Mouse (Mus musculus) C2C12 (cell line): Measurements from ENCODE around the gene Lgmn.

Experiments
- CTCF ChIP-seq: IDR thresholded peaks from one replicate; pipeline ENCODE4 v1.5.1; 2011; ENCODE audit not compliant: control insufficient read depth, insufficient read depth, insufficient read length
- MAX ChIP-seq: IDR thresholded peaks from one replicate; pipeline ENCODE4 v1.6.1; 2011; ENCODE audit warnings: mild to moderate bottlenecking, control low read depth
- MYOD1 ChIP-seq: IDR thresholded peaks from one replicate; pipeline ENCODE4 v1.6.1; 2011; ENCODE audit warnings: low read depth; ENCODE audit not compliant: control insufficient read depth, insufficient read length
- MYOG ChIP-seq: IDR thresholded peaks from one replicate; pipeline ENCODE4 v1.6.1; 2011; ENCODE audit not compliant: control insufficient read depth, insufficient read length; ENCODE audit errors: extremely low read depth
- USF1 ChIP-seq: IDR thresholded peaks from one replicate; pipeline ENCODE4 v1.6.1; 2011; ENCODE audit warnings: low read depth, mild to moderate bottlenecking, control low read depth, moderate library complexity

GRCm38 (mm10) chr12:102346507-102346906 is 93.1 kb downstream of the Lgmn start:
- TF ChIP-seq CTCF (no peak), MYOG (no peak), USF1 (no peak), MAX (no peak), MYOD1 (no peak)
